Mouse (Mus musculus): ENCODE results near the gene Ldhd.

Gene Ldhd

GRCm38 (mm10) chr8:111626933-111627332 lies 3.2 kb downstream of the Ldhd start:
- DNase-seq: no peak

DNA sequence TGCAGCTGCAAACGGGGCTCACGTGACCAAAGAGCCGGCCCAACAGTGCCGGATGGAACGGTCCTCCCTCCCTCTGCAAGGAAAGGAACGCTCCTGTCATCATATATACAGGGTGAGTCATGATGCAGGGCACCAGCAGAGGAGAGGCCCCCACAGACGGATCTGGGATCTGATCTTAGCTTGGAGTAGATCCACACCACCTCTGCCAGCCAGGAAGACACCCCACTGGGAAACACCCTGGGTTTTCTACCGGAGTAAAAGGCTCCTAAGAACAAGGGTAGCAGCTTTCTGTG lies 3.7 kb downstream of the Ldhd start:
- DNase-seq: peak; percentile 38

- peak; percentile 84 for DNase-seq
Measured at GRCm38 (mm10) chr8:111625694-111626527, 4.3 kb downstream of the Ldhd start.

DNA sequence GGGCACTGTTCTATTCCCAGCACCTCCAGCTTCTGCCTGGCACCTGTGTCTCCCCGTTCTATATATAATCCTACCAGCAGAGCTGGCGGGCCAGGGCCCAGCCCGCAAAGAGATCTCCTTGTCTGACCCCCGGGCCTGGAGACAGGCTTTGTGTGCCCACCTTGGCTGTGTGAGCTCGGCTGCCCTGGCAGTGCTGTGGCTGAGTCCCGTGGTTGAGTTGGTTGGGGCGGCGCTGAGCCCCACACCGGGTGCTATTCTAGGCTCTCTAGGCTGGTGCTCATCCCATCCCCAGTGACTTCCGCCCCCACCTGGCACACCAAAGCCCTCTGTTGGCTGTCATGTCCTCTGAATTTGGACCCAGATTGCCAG lies 5.3 kb downstream of the Ldhd start:
- no peak for DNase-seq

DNA sequence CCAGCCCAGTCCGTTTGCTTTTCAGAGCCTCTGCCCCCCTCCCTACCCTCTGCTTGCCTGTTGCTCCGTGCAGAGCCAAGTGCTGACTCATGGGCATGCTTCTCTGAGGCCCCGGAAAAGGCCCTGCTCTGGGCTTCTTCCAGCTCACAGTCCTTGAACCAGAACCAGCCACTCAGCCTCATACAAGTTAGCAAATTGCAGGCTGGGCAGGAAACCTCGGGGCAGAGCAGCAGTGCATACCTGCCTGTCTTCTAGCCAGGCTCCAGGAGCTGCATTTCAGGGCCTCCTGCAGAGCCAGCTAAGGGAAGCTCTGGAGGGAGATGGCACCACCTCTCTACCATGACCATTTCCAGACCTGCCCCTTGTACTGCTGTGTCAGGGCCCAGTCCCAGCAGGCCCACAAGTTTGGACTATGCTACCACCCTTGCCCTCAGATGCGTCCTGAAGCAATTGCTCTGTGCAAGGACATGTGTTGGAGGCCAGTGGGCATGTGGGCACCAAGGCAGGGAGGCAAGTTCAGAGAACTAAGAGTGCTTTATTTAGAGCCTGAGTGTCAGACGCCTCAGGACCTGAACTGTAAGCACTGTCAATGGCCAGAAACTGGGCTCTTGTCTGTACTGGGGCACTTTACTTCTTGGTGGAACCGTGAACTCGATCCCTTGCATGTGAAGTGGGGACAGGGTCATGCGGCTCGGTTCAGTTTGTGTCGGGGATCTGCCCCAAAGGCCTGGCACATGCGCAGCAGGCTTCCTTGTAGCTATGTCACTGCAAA lies 5.9 kb downstream of the Ldhd start:
- peak; percentile 77 for DNase-seq

GRCm38 (mm10) chr8:111622553-111622952 lies 7.6 kb downstream of the Ldhd start:
- DNase-seq: no peak

GRCm38 (mm10) chr8:111622104-111622503 lies 8.1 kb downstream of the Ldhd start:
- no peak for DNase-seq

DNA sequence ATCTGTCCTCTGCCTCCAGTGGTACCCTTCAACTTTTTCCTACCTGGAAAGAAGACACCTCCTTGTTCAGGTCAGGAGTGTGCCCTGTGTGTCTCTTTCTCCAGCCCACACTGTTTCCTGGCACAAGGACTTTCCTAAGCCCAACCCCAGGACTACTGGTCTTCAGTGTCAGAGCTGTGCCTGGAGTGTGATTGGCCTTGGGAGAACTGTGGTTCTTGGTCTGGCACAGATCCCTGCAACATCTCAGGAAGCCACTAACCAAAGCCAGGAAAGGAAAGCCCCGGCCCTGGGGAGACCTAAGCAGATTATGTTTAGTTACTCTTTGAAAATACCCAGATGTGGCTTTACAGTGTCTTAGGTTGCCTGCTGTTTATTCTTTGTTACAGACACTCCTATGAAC lies 10.2 kb downstream of the Ldhd start:
- DNase-seq: no peak

- DNase-seq: no peak
Measured at GRCm38 (mm10) chr8:111618273-111618672, 11.9 kb downstream of the Ldhd start.

- DNase-seq: no peak
Measured at GRCm38 (mm10) chr8:111617812-111618211, 12.4 kb downstream of the Ldhd start.

DNA sequence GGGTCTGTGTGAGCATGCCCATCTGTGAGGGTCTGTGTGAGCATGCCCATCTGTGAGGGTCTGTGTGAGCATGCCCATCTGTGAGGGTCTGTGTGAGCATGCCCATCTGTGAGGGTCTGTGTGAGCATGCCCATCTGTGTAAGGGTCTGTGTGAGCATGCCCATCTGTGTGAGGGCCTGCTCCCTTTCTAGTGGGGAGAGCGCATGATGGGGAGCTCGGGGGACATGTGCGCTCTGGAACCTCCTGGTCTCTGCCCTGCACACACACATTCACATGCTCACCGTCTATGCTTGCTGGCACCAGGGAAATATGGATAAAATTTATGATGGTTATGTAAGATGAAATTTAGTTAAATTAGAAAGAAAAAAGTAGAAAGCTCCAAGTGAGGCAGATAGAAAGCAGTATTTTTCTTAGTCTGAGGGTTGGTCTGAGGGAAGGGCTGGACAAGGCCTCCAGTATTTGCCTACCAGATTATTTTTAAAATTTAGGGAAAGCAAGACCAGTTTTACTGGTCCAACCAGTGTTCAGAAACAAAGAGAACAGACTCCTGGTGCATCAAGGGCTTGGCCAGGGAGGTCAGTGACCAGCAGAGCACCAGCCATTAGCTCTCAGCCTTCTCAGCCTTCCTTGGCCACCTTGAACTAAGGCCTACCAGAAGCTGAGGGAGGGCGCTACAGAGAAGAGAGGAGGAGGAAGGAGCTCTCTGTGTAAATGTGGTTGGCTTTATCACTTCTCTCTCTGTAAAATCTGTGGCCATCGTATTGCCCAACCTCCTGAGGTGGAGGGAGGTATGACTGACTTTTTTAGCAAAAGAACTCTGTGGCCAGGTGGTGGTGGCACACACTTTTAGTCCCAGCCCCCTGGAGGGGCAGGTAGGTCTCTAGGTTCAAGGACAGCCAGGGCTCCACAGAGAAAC lies 15.1 kb downstream of the Ldhd start:
- no peak for DNase-seq

DNA sequence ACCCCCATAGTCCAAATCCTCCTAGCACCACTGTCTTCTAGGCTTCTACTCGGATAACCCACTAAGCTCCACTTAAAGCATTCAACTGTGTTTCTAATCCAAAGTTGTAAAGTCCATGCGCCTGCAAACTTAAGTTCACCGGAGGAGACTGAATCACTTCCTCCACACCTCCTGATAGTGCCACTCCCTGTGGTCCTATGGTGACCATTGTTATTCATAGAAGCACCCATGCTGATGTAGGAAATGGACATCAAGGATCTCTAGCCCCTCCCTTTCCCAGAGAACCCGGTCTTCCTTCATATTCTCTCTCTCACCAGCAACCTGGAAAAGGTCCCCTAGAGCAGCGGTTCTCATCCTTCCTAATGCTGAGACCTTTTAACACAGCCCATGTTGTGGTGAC lies 17.0 kb downstream of the Ldhd start:
- no peak for DNase-seq

GRCm38 (mm10) chr8:111607414-111607813 lies 22.8 kb downstream of the Ldhd start:
- DNase-seq: no peak

DNA sequence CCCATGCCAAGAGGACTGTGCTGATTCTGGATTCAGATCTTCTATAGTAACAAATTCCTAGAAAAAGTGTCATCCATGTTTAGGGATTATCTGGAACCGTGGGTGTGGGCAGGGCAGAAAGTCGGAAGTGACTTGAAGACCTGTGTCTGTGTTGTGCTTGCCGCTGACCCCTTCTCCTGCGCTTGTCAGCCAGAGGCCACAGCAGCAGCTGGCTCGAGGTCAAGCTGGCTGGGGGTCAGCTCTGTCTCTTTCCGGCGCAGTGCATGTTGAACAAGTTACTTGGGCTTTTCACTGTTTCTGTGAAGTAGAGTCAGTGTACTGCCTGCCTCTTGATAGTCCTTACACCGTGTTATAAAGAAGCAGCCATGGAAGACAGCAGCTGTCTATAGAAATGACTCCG lies 23.2 kb downstream of the Ldhd start:
- DNase-seq: peak; percentile 65

- DNase-seq: no peak
Measured at GRCm38 (mm10) chr8:111604986-111605385, 25.2 kb downstream of the Ldhd start.

DNA sequence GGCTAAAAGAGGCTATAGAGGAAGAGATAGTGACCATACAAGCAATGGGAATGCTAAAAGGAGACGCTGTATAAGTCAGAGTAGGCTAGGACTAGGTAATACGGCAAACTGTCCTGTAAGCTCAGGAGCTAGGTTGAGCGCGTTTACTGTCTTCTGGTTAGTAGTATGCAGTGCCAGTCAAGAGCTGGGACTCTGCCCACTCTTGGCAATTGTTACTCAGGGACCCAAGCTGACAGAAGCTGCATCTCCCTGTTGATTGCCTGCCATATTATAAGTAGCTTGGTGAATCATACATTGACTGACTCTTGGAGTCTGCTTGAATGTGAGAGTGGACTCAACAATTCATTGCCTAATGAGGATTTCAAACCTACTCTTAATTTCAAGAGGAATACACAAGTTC lies 28.1 kb downstream of the Ldhd start:
- no peak for DNase-seq

DNA sequence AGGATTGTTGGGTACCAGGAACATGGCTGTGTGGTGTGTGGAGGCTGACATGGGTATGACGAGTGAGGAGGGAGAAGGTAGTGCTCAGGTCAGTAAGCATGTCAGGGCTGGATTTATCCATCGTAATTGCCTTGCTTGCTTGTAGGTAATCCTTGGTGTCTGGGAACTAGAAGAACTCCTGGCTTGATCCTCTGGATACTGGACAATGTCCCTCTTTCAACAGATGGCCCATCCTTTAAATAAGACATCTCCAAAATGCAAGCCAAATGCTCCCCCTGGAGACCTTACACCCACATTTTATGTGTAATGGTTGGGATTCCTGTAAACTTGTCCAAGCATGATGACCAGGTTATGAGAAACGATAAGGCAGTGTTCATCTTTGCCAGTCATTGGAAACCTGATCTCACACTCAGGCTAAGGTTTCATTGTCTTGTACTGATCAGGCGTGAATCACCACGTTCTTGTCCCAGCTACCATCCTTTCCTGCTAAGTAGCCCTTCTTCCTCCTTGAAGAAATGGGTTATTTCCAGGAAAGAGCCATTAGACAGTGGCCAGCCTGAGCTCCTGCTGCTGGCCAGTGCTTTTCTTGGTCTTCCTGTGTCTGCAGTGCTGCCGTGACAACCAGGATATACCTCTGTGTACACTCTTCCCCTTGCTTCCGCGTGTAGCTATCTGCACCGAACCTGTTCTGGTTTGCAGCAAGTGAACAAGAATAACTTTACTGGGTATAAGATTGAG lies 30.3 kb downstream of the Ldhd start:
- no peak for DNase-seq

DNA sequence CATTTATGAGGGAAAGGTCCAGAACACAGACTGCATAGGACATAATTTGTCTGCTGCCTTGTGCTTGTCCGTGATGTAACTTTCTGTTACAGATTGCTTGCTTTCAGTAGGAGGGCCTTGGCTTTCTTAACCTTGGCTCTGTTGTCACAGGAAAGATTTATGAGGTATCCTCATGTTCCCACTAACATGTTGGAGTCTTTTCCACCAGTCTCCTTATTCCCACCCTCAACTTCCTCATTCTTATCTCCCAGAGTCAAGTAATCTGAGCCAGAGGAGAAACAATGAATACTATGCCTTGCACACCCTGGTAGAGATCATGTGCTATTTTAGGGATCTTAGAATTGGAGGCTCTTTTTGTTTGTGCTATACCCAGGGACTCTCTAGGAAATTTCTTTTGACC lies 32.9 kb downstream of the Ldhd start:
- DNase-seq: peak; percentile 26

GRCm38 (mm10) chr8:111596485-111596821 lies 33.7 kb downstream of the Ldhd start:
- no peak for DNase-seq

DNA sequence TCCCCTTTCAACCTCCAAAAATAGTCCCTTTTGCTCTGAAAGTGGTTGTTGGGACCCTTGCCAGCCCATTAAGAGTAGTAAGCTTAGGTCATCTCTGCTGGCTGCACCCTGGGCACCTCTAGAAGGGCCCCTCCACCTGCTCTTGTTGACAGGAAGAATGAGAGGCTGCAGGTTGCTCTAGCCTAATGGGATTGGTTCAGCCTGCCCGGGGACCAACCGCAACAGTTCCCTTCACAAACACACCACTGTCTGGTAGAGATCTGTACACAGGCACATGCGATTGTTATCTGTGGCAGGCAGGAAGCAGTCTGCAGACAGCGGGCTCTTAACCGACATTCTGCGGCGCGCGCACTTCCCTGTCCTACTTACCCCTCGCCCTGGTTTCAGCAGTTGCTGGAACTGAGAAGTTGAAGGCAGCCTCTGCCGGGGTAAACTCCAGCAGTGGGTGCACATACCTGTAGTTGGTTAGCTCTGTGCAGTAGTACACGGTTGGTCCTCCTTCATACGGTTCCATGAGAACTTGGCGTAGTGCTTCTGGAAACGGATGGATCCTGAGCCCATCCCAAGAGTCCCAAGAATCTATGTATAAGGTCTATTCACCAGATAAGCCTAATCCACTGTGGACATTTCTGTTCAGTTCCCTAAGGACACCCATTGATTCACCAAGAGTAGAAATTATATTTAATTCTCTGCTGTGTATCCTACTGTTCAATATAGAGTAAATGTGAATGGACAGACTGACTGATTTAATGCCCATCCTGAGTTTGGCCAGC lies 34.3 kb downstream of the Ldhd start:
- peak; percentile 63 for DNase-seq

GRCm38 (mm10) chr8:111594951-111595350 lies 35.2 kb downstream of the Ldhd start:
- DNase-seq: no peak
